Mouse (Mus musculus) thymus, adult 2 months (tissue): Measurements from ENCODE around the gene Mamstr. TPM values are rescaled to one million over a fixed set of nuclear protein-coding genes. Genes with fewer than 3 reads are reported as not detected.

Experiments used
- DNase-seq: peaks from one replicate; pipeline ENCODE4 v3.0.0; 2021
- H3K27ac ChIP-seq: fragments of 200-500 bp; 2 replicates; pipeline ENCODE4 v1.5.1; 2012; ENCODE audit warnings: low read length, control low read depth; ENCODE audit not compliant: control insufficient read depth, insufficient read depth
- H3K27me3 ChIP-seq: fragments of 200-500 bp; 2 replicates; pipeline ENCODE4 v1.6.1; 2012; ENCODE audit warnings: mild to moderate bottlenecking, low read length, moderate library complexity, mixed read lengths; ENCODE audit not compliant: control insufficient read depth, insufficient read depth
- H3K36me3 ChIP-seq: fragments of 200-500 bp; 2 replicates; pipeline ENCODE4 v1.6.1; 2012; ENCODE audit warnings: mild to moderate bottlenecking, low read length, moderate library complexity; ENCODE audit not compliant: control insufficient read depth, insufficient read depth
- H3K4me1 ChIP-seq: fragments of 200-500 bp; replicated peaks from 2 replicates; pipeline ENCODE4 v1.6.1; 2012; ENCODE audit warnings: low read length; ENCODE audit not compliant: control insufficient read depth, insufficient read depth
- H3K4me3 ChIP-seq: fragments of 200-500 bp; 2 replicates; pipeline ENCODE4 v1.5.1; 2012; ENCODE audit warnings: mild to moderate bottlenecking, low read length, control low read depth, moderate library complexity; ENCODE audit not compliant: control insufficient read depth, insufficient read depth
- CTCF ChIP-seq: fragments of 200-500 bp; IDR thresholded peaks from 2 replicates; pipeline ENCODE4 v1.5.1; 2012; ENCODE audit warnings: mild to moderate bottlenecking, control low read depth, low read length, moderate library complexity, borderline replicate concordance; ENCODE audit not compliant: control insufficient read depth, poor library complexity, insufficient read depth; ENCODE audit errors: extremely low read depth
- POLR2A ChIP-seq: fragments of 200-500 bp; IDR thresholded peaks from 2 replicates; pipeline ENCODE4 v1.6.1; 2012; ENCODE audit warnings: mild to moderate bottlenecking, low read length, control low read depth, moderate library complexity; ENCODE audit not compliant: control insufficient read depth, poor library complexity, insufficient read depth; ENCODE audit errors: extremely low read depth
- WGBS: fragments of 180-500 bp; shearing (Covaris S2); methylation state at CpG from one replicate; pipeline ENCODE4 v1.1.7; 2018; 5-methylcytosine and 5-hydroxymethylcytosine counted together
- polyA plus RNA-seq: library from polyadenylated mRNA; depleted of rRNA; stranded (reverse); fragments of >200 nt; gene quantifications from 2 replicates; pipeline ENCODE4 v1.2.3, GENCODE M21; 2012

Mamstr gene
- polyA plus RNA-seq, 1 experiment = 4.4 TPM

DNA sequence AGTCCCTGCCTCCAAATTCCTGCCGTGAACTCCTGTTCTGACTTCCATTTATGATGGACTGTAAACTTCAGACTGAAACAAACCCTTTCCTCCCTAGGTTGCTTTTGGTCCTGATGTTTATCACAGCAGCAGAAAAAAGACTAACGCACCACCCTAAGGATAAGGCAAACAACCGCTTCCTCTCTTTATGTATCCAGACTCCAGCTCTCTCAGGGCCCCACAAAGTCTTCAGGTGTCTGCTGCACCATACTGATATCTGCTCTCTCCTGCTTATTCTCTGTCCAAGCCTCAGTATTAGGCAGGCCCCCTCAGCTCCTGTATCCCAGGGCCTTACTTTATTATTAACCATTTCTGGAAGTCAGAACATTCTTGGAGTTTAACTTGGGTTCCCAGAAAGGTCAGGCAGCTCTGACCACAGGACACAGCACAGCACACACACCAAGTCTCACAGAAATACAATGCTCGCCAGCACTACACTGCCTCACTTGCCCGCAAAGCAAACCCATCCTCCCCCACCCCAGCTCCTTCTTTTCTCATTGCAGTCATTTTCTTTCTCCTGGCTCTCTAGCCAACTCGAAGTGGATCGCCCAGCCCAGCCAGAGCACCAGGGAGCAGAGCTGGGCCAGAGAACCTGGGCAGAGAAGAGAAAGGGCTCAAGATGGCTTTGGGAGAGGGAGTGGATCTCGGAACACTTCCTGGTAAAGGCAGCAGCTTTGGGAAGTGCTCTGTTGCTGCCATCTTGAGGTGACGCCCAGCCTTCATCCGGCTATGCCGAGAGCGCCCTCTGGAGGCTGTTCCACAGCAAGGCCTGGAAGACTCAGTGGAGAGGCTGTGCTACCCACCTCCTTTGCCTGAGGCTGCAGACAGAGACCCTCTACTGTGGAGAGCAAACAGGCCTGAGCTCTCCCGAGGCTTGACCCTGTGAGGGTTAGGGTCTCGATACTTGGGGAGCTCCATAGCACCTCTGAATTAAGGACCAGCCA, 42.7 kb downstream of the Mamstr start:
- DNase-seq = peak; percentile 81
- TF ChIP-seq CTCF (peak; percentile 92), POLR2A (0 out of 2 replicates have a peak, but pooled peaks have one; percentile 13)
- H3K36me3 ChIP-seq = no peaks in the 10 kb centered on the region
- peaks cover 32% of the 10 kb centered on the region for H3K4me1 ChIP-seq
- no peaks in the 10 kb centered on the region for H3K27me3 ChIP-seq
- 49% methylated on average over 14 of the region's 14 CpGs for WGBS
- no peak overlapping the region for H3K27ac ChIP-seq
- no peak overlapping the region for H3K4me3 ChIP-seq

DNA sequence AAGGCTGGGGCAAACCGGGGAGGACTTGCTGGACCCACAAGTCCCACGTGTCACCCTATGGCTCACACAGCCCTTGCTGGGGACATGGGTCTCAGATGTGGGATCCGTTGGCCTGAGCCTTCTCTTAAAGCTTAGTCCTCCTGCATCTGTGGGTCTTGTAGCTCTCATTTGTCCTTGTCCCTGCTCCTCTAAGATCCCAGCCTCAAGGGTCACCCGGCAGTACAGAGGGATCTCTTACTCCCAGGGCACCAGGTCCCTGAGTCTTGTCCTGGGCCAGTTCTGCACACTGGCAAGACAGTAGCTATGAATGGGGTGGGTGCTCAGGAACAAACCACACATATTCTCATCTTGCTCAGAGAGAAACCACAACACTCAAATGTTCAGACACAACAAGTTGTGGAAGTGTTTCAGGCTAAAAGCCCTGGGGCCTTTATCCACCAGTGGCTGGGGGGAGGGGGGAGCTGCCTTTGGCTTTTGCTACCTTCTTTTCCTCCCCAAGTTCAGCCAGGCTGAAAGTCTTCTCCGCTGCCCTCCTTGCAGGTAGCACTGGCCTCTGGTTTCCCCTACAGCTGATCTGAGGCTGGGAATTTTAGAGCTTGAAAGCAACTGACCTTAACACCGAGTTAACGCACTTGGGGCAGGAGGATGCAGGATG, 43.7 kb downstream of the Mamstr start, which contains the start of gene Ntn5:
Gene Ntn5, plus strand, starts transcription at position 627 of the 655 bp plus-strand sequence.
- Histone ChIP-seq H3K27me3 (no peaks in the 10 kb centered on the region), H3K4me1 (peaks cover 32% of the 10 kb centered on the region), H3K4me3 (no peak within 1 kb of the TSS), H3K36me3 (no peaks in the 10 kb centered on the region), H3K27ac (no peak within 1 kb of the TSS)
- TF ChIP-seq CTCF = no peak
- TF ChIP-seq POLR2A = no peak
- 76% methylated on average over 7 of the region's 7 CpGs for WGBS
- DNase-seq = peak; percentile 24

DNA sequence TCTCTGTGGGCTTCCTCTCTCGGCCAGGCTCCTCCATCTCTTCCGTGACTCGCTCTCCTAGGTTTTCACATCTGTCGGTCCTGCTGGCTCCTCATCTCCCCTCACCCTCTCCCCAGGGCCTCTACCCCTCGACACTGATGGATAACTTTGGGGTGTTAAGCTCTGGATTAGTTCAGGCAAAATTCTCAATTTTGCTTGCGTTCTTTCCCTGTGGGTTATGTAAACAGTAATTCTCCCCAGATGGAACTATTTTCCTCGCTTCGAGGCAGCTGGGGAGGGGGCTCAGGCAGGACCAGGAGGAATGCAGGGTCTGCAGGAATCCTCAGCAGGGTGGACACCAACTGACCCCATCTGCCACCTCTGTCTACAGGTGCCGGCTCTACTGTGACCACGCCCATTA, 46.0 kb downstream of the Mamstr start:
- WGBS = 92% methylated on average over 10 of the region's 10 CpGs
- Histone ChIP-seq H3K4me1 (peaks cover 30% of the 10 kb centered on the region), H3K36me3 (no peaks in the 10 kb centered on the region), H3K27ac (no peak overlapping the region), H3K4me3 (no peak overlapping the region), H3K27me3 (no peaks in the 10 kb centered on the region)
- DNase-seq = no peak
- TF ChIP-seq POLR2A (no peak), CTCF (no peak)

- no peak overlapping the region for H3K4me3 ChIP-seq
- TF ChIP-seq CTCF (no peak), POLR2A (no peak)
- 57% methylated on average over 3 of the region's 3 CpGs for WGBS
- H3K4me1 ChIP-seq = peaks cover 21% of the 10 kb centered on the region
- DNase-seq = no peak
- no peaks in the 10 kb centered on the region for H3K27me3 ChIP-seq
- no peak overlapping the region for H3K27ac ChIP-seq
- H3K36me3 ChIP-seq = no peaks in the 10 kb centered on the region
These were observed 47.1 kb downstream of the Mamstr start for GRCm38 (mm10) chr7:45686841-45687240.

DNA sequence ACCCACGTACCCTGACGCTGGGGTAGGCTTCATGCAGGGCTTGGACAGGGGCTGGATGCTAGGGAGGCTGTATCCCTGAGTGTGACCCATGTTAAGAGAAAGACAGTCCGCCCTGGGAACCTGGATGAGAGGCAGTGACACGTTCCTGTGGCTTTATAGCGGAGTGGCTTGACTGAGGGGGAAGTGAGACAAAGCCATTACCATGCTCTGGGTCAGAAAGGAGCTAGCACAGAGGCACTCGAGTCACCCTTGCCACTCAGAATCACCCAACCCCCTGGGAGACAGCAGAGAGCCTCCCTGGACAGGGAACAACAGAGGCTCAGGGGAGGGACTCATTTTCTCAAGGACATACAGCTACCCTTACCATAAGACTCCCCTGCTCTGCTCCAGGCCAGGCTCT, 49.3 kb downstream of the Mamstr start:
- TF ChIP-seq CTCF = no peak
- no peak for TF ChIP-seq POLR2A
- H3K27me3 ChIP-seq = no peaks in the 10 kb centered on the region
- no peaks in the 10 kb centered on the region for H3K36me3 ChIP-seq
- 66% methylated on average over 6 of the region's 6 CpGs for WGBS
- peaks cover 3% of the 10 kb centered on the region; the same call in 1 of the 2 replicates for H3K4me1 ChIP-seq
- H3K4me3 ChIP-seq = no peak overlapping the region
- H3K27ac ChIP-seq = no peak overlapping the region
- no peak for DNase-seq

DNA sequence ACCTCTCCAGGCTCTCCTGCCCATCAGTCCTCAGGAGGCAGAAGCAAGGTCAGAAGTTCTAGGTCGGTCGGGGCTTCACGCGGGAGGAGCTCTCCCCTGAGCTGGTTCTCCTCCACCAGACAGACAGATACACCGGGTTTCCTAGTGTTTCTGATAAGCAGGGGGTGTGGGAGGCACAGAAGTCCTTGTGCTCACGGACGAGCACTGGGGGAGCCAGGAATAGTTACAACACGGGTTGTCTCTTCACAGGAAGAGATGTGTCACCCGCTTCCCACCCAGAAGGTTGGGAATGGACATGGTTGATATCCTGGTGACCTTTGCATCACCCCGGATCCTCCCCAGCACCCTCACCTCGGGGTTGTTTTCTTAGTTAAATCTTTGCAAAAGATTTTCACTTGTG, 50.0 kb downstream of the Mamstr start:
- H3K27me3 ChIP-seq = no peaks in the 10 kb centered on the region
- no peak overlapping the region for H3K27ac ChIP-seq
- no peak for DNase-seq
- WGBS = 92% methylated on average over 11 of the region's 11 CpGs
- no peak for TF ChIP-seq POLR2A
- no peak for TF ChIP-seq CTCF
- no peaks in the 10 kb centered on the region for H3K36me3 ChIP-seq
- H3K4me1 ChIP-seq = 0 out of 2 replicates have a peak, but pooled peaks cover under 1% of the 10 kb centered on the region
- H3K4me3 ChIP-seq = no peak overlapping the region
